In the genomic region with DNA sequence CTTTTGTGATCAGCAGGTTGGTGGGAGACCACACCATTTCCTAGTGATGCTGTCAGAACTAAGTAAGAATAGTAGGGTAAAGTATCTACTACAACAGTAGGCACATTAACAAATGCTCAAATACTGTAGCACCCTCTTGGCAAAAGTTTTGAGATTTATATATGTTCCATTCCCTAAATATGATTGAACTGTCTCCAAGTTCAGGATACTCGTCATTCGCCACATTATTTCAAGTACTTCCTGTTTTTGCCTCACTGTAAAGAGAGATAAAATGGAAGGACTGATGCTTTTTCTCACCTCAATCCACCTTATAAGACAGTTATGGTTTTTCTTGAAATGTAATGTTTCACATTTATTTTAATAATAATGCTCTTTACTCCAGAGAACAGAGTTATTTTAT, we compare ENCODE assay signal across 12 mouse cellular contexts.
"Had no signal": no experiment of that assay in that cellular context is flagged by ENCODE, and none has a peak within 500 bp of the region (broad histone marks: within the 10 kb centered on the region; RNA-seq: fewer than 3 reads in every experiment).

No protein-coding gene starts in this region.

- DNase-seq: retina, postnatal 1 day; right cerebral cortex, adult 18-20 months; right cerebral cortex, postnatal 14 days; right cerebral cortex, postnatal 25 days; right cerebral cortex, postnatal 4 days; spleen, adult 18-20 months; thymus, adult 18-20 months; thymus, adult 2 months; thymus, postnatal 14 days; thymus, postnatal 25 days; thymus, postnatal 36 days; thymus, postnatal 4 days had no signal
